Mouse (Mus musculus) heart, adult 8-10 months (tissue): ENCODE data around the gene Cebpa. TPM values are rescaled to one million over a fixed set of nuclear protein-coding genes. Genes with fewer than 3 reads are reported as not detected.

ENCODE experiments used
- DNase-seq: peaks from one replicate; pipeline ENCODE4 v3.0.0; 2022; ENCODE audit warnings: low spot score
- microRNA-seq: library from miRNA; unstranded; fragments of <30 nt; microRNA quantifications from one replicate; pipeline ENCODE4 v1.2.0, GENCODE M21; 2022
- total RNA-seq, 4 experiments: library from RNA; stranded (reverse); gene quantifications; 2 replicates each; pipeline ENCODE4 v1.2.4; 2022

Gene Cebpa
- total RNA-seq, 4 experiments from 2014 or later, result 4.5 to 5.7 (median 4.6) TPM

- DNase-seq, result no peak
Observed at GRCm38 (mm10) chr7:35146269-35146668, 27.2 kb downstream of the Cebpa start.

- DNase-seq, result no peak
Observed at GRCm38 (mm10) chr7:35149616-35150433, 30.7 kb downstream of the Cebpa start.

GRCm38 (mm10) chr7:35150860-35151259, 31.8 kb downstream of the Cebpa start:
- no peak for DNase-seq

- no peak for DNase-seq
Observed at GRCm38 (mm10) chr7:35154449-35154848, 35.4 kb downstream of the Cebpa start.

GRCm38 (mm10) chr7:35156561-35157477, 37.7 kb downstream of the Cebpa start:
- DNase-seq, result no peak

- DNase-seq, result no peak
Observed at GRCm38 (mm10) chr7:35157512-35157911, 38.4 kb downstream of the Cebpa start.

GRCm38 (mm10) chr7:35162443-35162842, 43.4 kb downstream of the Cebpa start:
- DNase-seq, result no peak

- no peak for DNase-seq
Observed at GRCm38 (mm10) chr7:35163600-35163999, 44.5 kb downstream of the Cebpa start.

GRCm38 (mm10) chr7:35164131-35164530, 45.0 kb downstream of the Cebpa start:
- DNase-seq, result no peak

GRCm38 (mm10) chr7:35166988-35167387, 47.9 kb downstream of the Cebpa start:
- no peak for DNase-seq

GRCm38 (mm10) chr7:35167925-35168324, 48.8 kb downstream of the Cebpa start:
- no peak for DNase-seq

- peak; percentile 91 for DNase-seq
Observed at GRCm38 (mm10) chr7:35169341-35169740, 50.2 kb downstream of the Cebpa start.

Small RNA genes within 50 kb of the gene (microRNA-seq; reads per million reads assigned to microRNA genes)
- gene Gm25033, result not detected

Other genes starting within 250 kb of the Cebpa start
- 10 to 100 TPM; 23.3 to 27.0 (median 26.3) TPM for gene Pepd, start 206.9 kb upstream of the Cebpa start, total RNA-seq
- gene Cebpg, start 62.7 kb upstream of the Cebpa start, total RNA-seq, result 10 to 100 TPM; 16.5 to 24.9 (median 22.3) TPM
- 1 to 10 TPM in 1 of 4 experiments, under 1 TPM in 3; 0.27 to 1.4 (median 0.66) TPM for gene Slc7a10, start 67.1 kb downstream of the Cebpa start, total RNA-seq
- 10 to 100 TPM in 1 of 4 experiments, 1 to 10 TPM in 3; 7.3 to 10.4 (median 9.1) TPM for gene Lrp3, start 96.2 kb downstream of the Cebpa start, total RNA-seq
- 10 to 100 TPM; 10.6 to 12.8 (median 12.2) TPM for gene Gpatch1, start 199.1 kb downstream of the Cebpa start, total RNA-seq
- gene Rhpn2, start 214.9 kb downstream of the Cebpa start, total RNA-seq, result 1 to 10 TPM; 4.3 to 4.8 (median 4.6) TPM